8 mouse cellular contexts compared by ENCODE assay signal in the genomic region with DNA sequence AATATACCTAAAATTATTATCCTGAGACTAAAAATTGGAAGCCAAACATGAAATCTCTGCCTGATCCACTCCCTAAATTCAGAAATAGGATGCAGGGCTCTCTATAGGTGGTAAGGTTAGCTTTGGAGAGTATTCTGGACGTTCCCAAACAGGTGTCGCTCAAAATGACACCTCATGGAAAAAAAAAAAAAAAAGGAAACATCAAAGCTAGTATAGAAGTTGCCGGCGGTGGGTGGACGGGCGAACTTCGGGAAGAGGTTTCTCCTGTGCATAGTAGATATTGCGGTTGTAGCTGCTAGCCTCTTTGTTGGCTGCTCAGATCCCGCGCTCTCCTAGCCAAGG. TPM values are rescaled to one million over a fixed set of nuclear protein-coding genes. Genes with fewer than 3 reads are reported as not detected.
DNase-seq lines count a peak whose midpoint lies in the region; ATAC-seq and TF ChIP-seq lines count a peak whose summit lies in the region.

No protein-coding gene starts in this region.

- in situ Hi-C loops in CH12.LX (cut with MboI; ENCODE audit: low pct_ligation_motif_present, low pct_unique_long_range_greater_than_20kb, low sequenced_read_pairs), result loop anchor here (5.0 to 25.0 kb wide), 2 partner anchors 321 to 861 kb away; no protein-coding TSS in a partner anchor

- dilution Hi-C loops in CH12.LX (cut with MboI; ENCODE audit: extremely low pct_ligation_motif_present, extremely low pct_unique_long_range_greater_than_20kb, low sequenced_read_pairs), result no loop called here

- H3K9ac ChIP-seq in heart, embryonic 11.5 days (ENCODE audit: low read depth, low read length), result peak overlapping the region; percentile 89
- H3K9ac ChIP-seq in CH12.LX (ENCODE audit: insufficient read depth, low read depth), result peak overlapping the region; percentile 84
- H3K9ac ChIP-seq in forebrain, embryonic 14.5 days (ENCODE audit: low read length), result peak overlapping the region; percentile 79
- peak overlapping the region; percentile 78 for H3K9ac ChIP-seq in liver, embryonic 15.5 days

- H3K4me3 ChIP-seq in heart, embryonic 11.5 days (ENCODE audit: low read depth, low read length), result peak overlapping the region; percentile 68
- peak overlapping the region; percentile 79 to 92 (median 91) for H3K4me3 ChIP-seq in CH12.LX (replicated peaks in 1 of 3; ENCODE audit: low read depth in 2 of 3, low read length in 2 of 3, poor library complexity in 1 of 3)
- peak overlapping the region; percentile 55 for H3K4me3 ChIP-seq in forebrain, embryonic 14.5 days (ENCODE audit: low read depth, low read length)
- peak overlapping the region; percentile 75 for H3K4me3 ChIP-seq in liver, embryonic 15.5 days (replicated peaks)

- no peaks in the 10 kb centered on the region for H3K36me3 ChIP-seq in heart, embryonic 11.5 days (ENCODE audit: control insufficient read depth, insufficient read depth, low read length)
- no peaks in the 10 kb centered on the region for H3K36me3 ChIP-seq in CH12.LX (replicated peaks in 1 of 2; ENCODE audit: control insufficient read depth in 1 of 2, insufficient read depth in 1 of 2, low read length in 1 of 2)
- no peaks in the 10 kb centered on the region for H3K36me3 ChIP-seq in forebrain, embryonic 14.5 days (ENCODE audit: control insufficient read depth, insufficient read depth, low read length)
- H3K36me3 ChIP-seq in liver, embryonic 15.5 days (replicated peaks), result no peaks in the 10 kb centered on the region

- TF ChIP-seq POLR2A in CH12.LX (IDR thresholded peaks at IDR 0.05; ENCODE audit: low read depth, low read length), result no peak

- no peaks in the 10 kb centered on the region for H3K79me2 ChIP-seq in CH12.LX (replicated peaks; ENCODE audit: control insufficient read depth, extremely low read depth, insufficient read depth, poor library complexity, severe bottlenecking)

- H3K9me3 ChIP-seq in heart, embryonic 11.5 days (replicated peaks; ENCODE audit: control insufficient read depth, low read length), result no peaks in the 10 kb centered on the region
- no peaks in the 10 kb centered on the region for H3K9me3 ChIP-seq in CH12.LX (replicated peaks; ENCODE audit: low read length)
- no peaks in the 10 kb centered on the region for H3K9me3 ChIP-seq in forebrain, embryonic 14.5 days (replicated peaks; ENCODE audit: control insufficient read depth, low read length)
- no peaks in the 10 kb centered on the region for H3K9me3 ChIP-seq in liver, embryonic 15.5 days (replicated peaks)

- ATAC-seq in heart, embryonic 11.5 days (replicated peaks; ENCODE audit: insufficient number of reproducible peaks, low FRiP score, low TSS enrichment), result no peak
- no peak for ATAC-seq in forebrain, embryonic 14.5 days
- no peak for ATAC-seq in liver, embryonic 15.5 days (ENCODE audit: insufficient read depth)

- no peaks in the 10 kb centered on the region for H3K27me3 ChIP-seq in heart, embryonic 11.5 days (ENCODE audit: control insufficient read depth, insufficient read depth, low read length)
- H3K27me3 ChIP-seq in CH12.LX (replicated peaks), result no peaks in the 10 kb centered on the region
- H3K27me3 ChIP-seq in forebrain, embryonic 14.5 days (replicated peaks; ENCODE audit: control insufficient read depth, insufficient read depth, low read length), result no peaks in the 10 kb centered on the region
- peaks cover 4% of the 10 kb centered on the region for H3K27me3 ChIP-seq in liver, embryonic 15.5 days

- H3K27ac ChIP-seq in heart, embryonic 11.5 days (ENCODE audit: low read depth, low read length), result peak overlapping the region; percentile 93
- H3K27ac ChIP-seq in CH12.LX (ENCODE audit: insufficient read depth, low read depth), result no peak overlapping the region
- peak overlapping the region; percentile 95; the same call in 1 of the 2 replicates for H3K27ac ChIP-seq in forebrain, embryonic 14.5 days (ENCODE audit: low read depth, low read length)
- H3K27ac ChIP-seq in liver, embryonic 15.5 days (replicated peaks), result peak overlapping the region; percentile 91

- TF ChIP-seq RAD21 in CH12.LX (IDR thresholded peaks at IDR 0.05; ENCODE audit: low read depth, low read length), result no peak

- peak overlapping the region; percentile 72 for H3K4me2 ChIP-seq in heart, embryonic 11.5 days
- H3K4me2 ChIP-seq in CH12.LX (ENCODE audit: insufficient read depth, low read depth, poor library complexity, severe bottlenecking), result peak overlapping the region; percentile 52
- H3K4me2 ChIP-seq in forebrain, embryonic 14.5 days (ENCODE audit: low read length), result peak overlapping the region; percentile 54
- peak overlapping the region; percentile 81 for H3K4me2 ChIP-seq in liver, embryonic 15.5 days

- peaks cover 17% of the 10 kb centered on the region for H3K4me1 ChIP-seq in heart, embryonic 11.5 days (ENCODE audit: control insufficient read depth, insufficient read depth, low read length)
- peaks cover 16 to 45% of the 10 kb centered on the region in 2 experiments for H3K4me1 ChIP-seq in CH12.LX (ENCODE audit: control insufficient read depth in 1 of 2, insufficient read depth in 2 of 2)
- H3K4me1 ChIP-seq in forebrain, embryonic 14.5 days (ENCODE audit: control insufficient read depth, insufficient read depth, low read length), result peaks cover 17% of the 10 kb centered on the region
- H3K4me1 ChIP-seq in liver, embryonic 15.5 days (replicated peaks), result peaks cover 38% of the 10 kb centered on the region

- no peak for DNase-seq in heart, postnatal 4 days
- DNase-seq in CH12.LX (ENCODE audit: extremely low read depth), result no peak
- no peak for DNase-seq in forebrain, embryonic 14.5 days (ENCODE audit: low spot score)
- no peak for DNase-seq in embryo, embryonic 9.5 days (ENCODE audit: extremely low spot score)
- no peak for DNase-seq in gastrocnemius, postnatal 25 days
- DNase-seq in layer of hippocampus, adult 11-12 months (ENCODE audit: low spot score), result no peak

- no peak for TF ChIP-seq CTCF in CH12.LX (conservative IDR thresholded peaks at IDR 0.05 in 1 of 2, IDR thresholded peaks at IDR 0.05 in 1 of 2; ENCODE audit: low read depth in 2 of 2, low read length in 2 of 2)

- 3% methylated on average over 10 of the region's 10 CpGs for WGBS in heart, embryonic 11.5 days (ENCODE audit: insufficient replicate concordance)
- WGBS in forebrain, embryonic 14.5 days, result under 1% methylated on average over 10 of the region's 10 CpGs
- under 1% methylated on average over 10 of the region's 10 CpGs for WGBS in liver, embryonic 15.5 days (ENCODE audit: insufficient replicate concordance)

- no peak for TF ChIP-seq EP300 in CH12.LX (IDR thresholded peaks at IDR 0.05; ENCODE audit: low read length)

TF ChIP-seq in CH12.LX, 34 proteins besides CTCF, POLR2A, EP300 and RAD21:
- TF ChIP-seq UBTF (IDR thresholded peaks at IDR 0.05; ENCODE audit: low read depth, low read length), result no peak
- TF ChIP-seq CHD1 (IDR thresholded peaks at IDR 0.05; ENCODE audit: low read depth, low read length), result peak; percentile 74; the same call in 1 of the 2 replicates
- no peak for TF ChIP-seq GABPA (IDR thresholded peaks at IDR 0.05; ENCODE audit: insufficient replicate concordance, low read depth, low read length)
- TF ChIP-seq ZNF384 (IDR thresholded peaks at IDR 0.05; ENCODE audit: low read depth, low read length), result peak; percentile 87
- no peak for TF ChIP-seq CHD2 (IDR thresholded peaks at IDR 0.05; ENCODE audit: low read length)
- no peak for TF ChIP-seq SMC3 (IDR thresholded peaks at IDR 0.05; ENCODE audit: low read depth, low read length)

RNA-seq across cellular contexts. Expression of a gene that starts 41.1 kb away (rescaled TPM):
- 11.2 and 11.4 TPM in 2 replicates for polyA plus RNA-seq in heart, embryonic 11.5 days (2014; fragmentation: Nextera tagmentation; extraction: Ambion mirVana)
- total RNA-seq in heart, postnatal 4 days (2021), result 1 to 10 TPM; 6.0 to 6.4 TPM
- total RNA-seq in CH12.LX (2012; rRNA removed) (14.8 and 17.5 TPM in 2 replicates), CH12.LX (2014; rRNA removed) (31.7 and 32.1 TPM in 2 replicates)
- polyA plus RNA-seq in CH12.LX (2012; ENCODE audit: insufficient read length, low read depth), result 24.6 and 28.4 TPM in 2 replicates
- polyA plus RNA-seq in forebrain, embryonic 14.5 days (2014; fragmentation: Nextera tagmentation; extraction: Ambion mirVana), result 13.8 and 15.0 TPM in 2 replicates
- 4.9 and 5.3 TPM in 2 replicates for polyA plus RNA-seq in liver, embryonic 15.5 days (2015; fragmentation: Nextera tagmentation; extraction: Ambion mirVana)
- total RNA-seq in gastrocnemius, postnatal 25 days (2021), result 1 to 10 TPM; 3.1 to 3.3 TPM

RNA-seq across cellular contexts. Expression of a gene that starts 41.2 kb away (rescaled TPM):
- 10.4 and 14.1 TPM in 2 replicates for polyA plus RNA-seq in heart, embryonic 11.5 days (2014; fragmentation: Nextera tagmentation; extraction: Ambion mirVana)
- total RNA-seq in heart, postnatal 4 days (2021), result 10 to 100 TPM; 14.8 to 15.4 TPM
- total RNA-seq in CH12.LX (2012; rRNA removed) (12.9 and 13.5 TPM in 2 replicates), CH12.LX (2014; rRNA removed) (25.2 and 26.1 TPM in 2 replicates)
- polyA plus RNA-seq in CH12.LX (2012; ENCODE audit: insufficient read length, low read depth), result 18.9 and 20.2 TPM in 2 replicates
- 13.0 and 14.3 TPM in 2 replicates for polyA plus RNA-seq in forebrain, embryonic 14.5 days (2014; fragmentation: Nextera tagmentation; extraction: Ambion mirVana)
- 4.6 and 4.7 TPM in 2 replicates for polyA plus RNA-seq in liver, embryonic 15.5 days (2015; fragmentation: Nextera tagmentation; extraction: Ambion mirVana)
- 1 to 10 TPM; 5.1 to 5.5 TPM for total RNA-seq in gastrocnemius, postnatal 25 days (2021)
